Mouse (Mus musculus): ENCODE data around the gene Rfk. TPM values are rescaled to one million over a fixed set of nuclear protein-coding genes. Genes with fewer than 3 reads are reported as not detected.

The Rfk gene
- polyA plus RNA-seq, 1 experiment from 2014 or later, result 93.8 TPM

DNA sequence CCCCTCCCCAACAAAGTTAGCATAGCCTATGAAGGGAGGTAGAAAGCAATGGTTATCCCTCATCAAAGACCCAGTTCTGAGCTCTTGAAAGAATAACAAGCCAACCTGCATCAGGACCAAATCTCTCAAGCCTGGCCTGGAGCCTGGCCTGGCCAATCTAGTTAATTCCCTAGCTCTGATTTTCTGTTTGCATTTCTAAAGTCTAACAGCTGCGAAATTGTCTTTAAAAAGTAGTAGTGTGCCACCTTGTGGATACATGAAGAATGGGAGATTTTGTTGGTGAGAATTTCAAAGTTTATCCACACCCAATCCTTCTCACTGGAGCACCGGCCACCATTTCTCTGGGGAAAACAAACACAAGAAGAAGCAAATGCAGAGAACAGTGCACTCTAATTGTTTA lies 5.4 kb upstream of the Rfk start:
- H3K4me3 ChIP-seq, result no peak overlapping the region
- no peaks in the 10 kb centered on the region for H3K9me3 ChIP-seq (replicated peaks)
- H3K27me3 ChIP-seq, result peaks cover 3% of the 10 kb centered on the region; the same call in 1 of the 2 replicates
- 18% methylated on average over 2 of the region's 2 CpGs for WGBS
- no peaks in the 10 kb centered on the region for H3K4me1 ChIP-seq
- no peak for ATAC-seq (ENCODE audit: low FRiP score)
- H3K36me3 ChIP-seq, result no peaks in the 10 kb centered on the region
- H3K4me2 ChIP-seq (replicated peaks), result no peak overlapping the region
- H3K27ac ChIP-seq, result no peak overlapping the region
- no peak overlapping the region for H3K9ac ChIP-seq

DNA sequence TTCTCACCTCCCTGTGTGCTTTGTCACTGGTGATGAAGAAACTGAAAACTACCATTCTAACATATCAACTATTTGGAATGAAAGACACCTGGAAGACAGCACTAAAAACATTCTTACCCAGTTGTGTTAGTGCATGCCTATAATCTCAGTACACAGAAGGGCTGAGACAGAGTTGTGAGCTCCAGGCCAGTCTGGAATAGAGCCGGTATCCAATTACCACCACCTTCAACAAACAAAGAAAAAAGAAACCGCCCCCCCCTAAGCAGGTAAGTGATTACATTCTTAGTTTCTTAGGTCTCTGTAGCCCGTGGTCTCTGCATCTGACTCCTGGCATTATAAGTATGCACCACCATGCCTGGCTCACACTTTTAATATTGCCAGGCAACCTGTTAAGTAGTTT lies 977 bp upstream of the Rfk start:
- H3K9ac ChIP-seq, result no peak overlapping the region
- no peak overlapping the region for H3K4me3 ChIP-seq
- H3K4me2 ChIP-seq (replicated peaks), result peak overlapping the region; percentile 62; the same call in 1 of the 2 replicates
- peaks cover 3% of the 10 kb centered on the region; the same call in 1 of the 2 replicates for H3K27me3 ChIP-seq
- H3K4me1 ChIP-seq, result no peaks in the 10 kb centered on the region; the same call in 1 of the 2 replicates
- no peak for ATAC-seq (ENCODE audit: low FRiP score)
- no peaks in the 10 kb centered on the region for H3K9me3 ChIP-seq (replicated peaks)
- H3K27ac ChIP-seq, result no peak overlapping the region
- H3K36me3 ChIP-seq, result no peaks in the 10 kb centered on the region
- 17% methylated on average over 3 of the region's 3 CpGs for WGBS

GRCm38 (mm10) chr19:17396802-17397201 lies 3.0 kb downstream of the Rfk start:
- WGBS, result 95% methylated on average over 4 of the region's 4 CpGs
- Histone ChIP-seq H3K4me3 (no peak overlapping the region), H3K27me3 (peaks cover 3% of the 10 kb centered on the region; the same call in 1 of the 2 replicates), H3K4me2 (replicated peaks) (no peak overlapping the region), H3K4me1 (no peaks in the 10 kb centered on the region; the same call in 1 of the 2 replicates), H3K36me3 (peaks cover 16% of the 10 kb centered on the region), H3K9ac (no peak overlapping the region), H3K9me3 (replicated peaks) (no peaks in the 10 kb centered on the region), H3K27ac (no peak overlapping the region)
- ATAC-seq (ENCODE audit: low FRiP score), result no peak

GRCm38 (mm10) chr19:17397922-17398321 lies 4.1 kb downstream of the Rfk start:
- Histone ChIP-seq H3K4me2 (replicated peaks) (no peak overlapping the region), H3K36me3 (peaks cover 16% of the 10 kb centered on the region), H3K27me3 (no peaks in the 10 kb centered on the region; the same call in 1 of the 2 replicates), H3K4me1 (no peaks in the 10 kb centered on the region; the same call in 1 of the 2 replicates), H3K9me3 (replicated peaks) (no peaks in the 10 kb centered on the region), H3K4me3 (no peak overlapping the region), H3K9ac (no peak overlapping the region), H3K27ac (no peak overlapping the region)
- 86% methylated on average over 5 of the region's 5 CpGs for WGBS
- no peak for ATAC-seq (ENCODE audit: low FRiP score)

DNA sequence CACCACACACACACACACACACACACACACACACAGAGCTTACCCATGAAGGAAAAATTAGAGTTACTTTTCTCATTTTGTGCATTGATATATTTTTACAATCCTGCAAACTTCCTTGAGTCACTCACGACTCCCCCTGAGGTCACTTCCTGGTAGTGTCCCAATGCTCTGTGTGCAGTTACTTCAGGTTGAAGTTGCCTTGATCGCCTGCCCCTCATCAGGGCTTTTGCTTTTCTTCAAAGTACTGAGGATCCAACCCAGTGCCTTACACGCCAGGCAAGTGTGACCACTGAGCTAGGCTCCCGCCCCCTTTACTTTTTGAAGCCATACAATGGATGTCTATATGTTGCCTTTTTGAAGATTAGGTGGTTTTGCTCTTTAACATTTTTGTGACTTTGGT lies 6.1 kb downstream of the Rfk start:
- no peak overlapping the region for H3K4me3 ChIP-seq
- peaks cover 16% of the 10 kb centered on the region for H3K36me3 ChIP-seq
- no peak for ATAC-seq (ENCODE audit: low FRiP score)
- 90% methylated on average over 4 of the region's 4 CpGs for WGBS
- no peak overlapping the region for H3K9ac ChIP-seq
- H3K9me3 ChIP-seq (replicated peaks), result no peaks in the 10 kb centered on the region
- H3K4me1 ChIP-seq, result no peaks in the 10 kb centered on the region
- no peak overlapping the region for H3K27ac ChIP-seq
- no peak overlapping the region for H3K4me2 ChIP-seq (replicated peaks)
- H3K27me3 ChIP-seq, result no peaks in the 10 kb centered on the region

DNA sequence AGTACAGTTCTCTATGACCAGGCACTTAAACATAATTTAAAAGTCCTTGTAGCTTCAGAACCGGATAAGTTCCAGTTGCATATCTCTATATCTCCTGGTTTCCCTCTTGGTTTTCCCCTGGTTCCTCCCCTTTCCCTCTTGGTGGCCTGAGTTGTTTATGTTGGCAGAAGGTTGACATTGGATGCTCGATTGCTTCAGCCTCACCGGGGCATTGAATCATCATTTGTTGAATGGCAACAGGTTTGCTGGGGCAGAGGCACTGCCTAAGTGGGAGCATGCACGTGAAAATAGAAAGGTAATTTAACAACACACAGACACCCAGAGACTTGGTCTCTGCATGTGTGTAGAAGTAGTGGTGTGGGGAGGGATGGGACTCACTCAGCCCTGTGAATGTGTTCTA lies 6.7 kb downstream of the Rfk start:
- H3K27ac ChIP-seq, result no peak overlapping the region
- H3K36me3 ChIP-seq, result peaks cover 16% of the 10 kb centered on the region
- no peaks in the 10 kb centered on the region for H3K4me1 ChIP-seq
- no peaks in the 10 kb centered on the region for H3K27me3 ChIP-seq
- no peak overlapping the region for H3K9ac ChIP-seq
- H3K4me3 ChIP-seq, result no peak overlapping the region
- 89% methylated on average over 4 of the region's 4 CpGs for WGBS
- no peaks in the 10 kb centered on the region for H3K9me3 ChIP-seq (replicated peaks)
- H3K4me2 ChIP-seq (replicated peaks), result no peak overlapping the region
- ATAC-seq (ENCODE audit: low FRiP score), result no peak

DNA sequence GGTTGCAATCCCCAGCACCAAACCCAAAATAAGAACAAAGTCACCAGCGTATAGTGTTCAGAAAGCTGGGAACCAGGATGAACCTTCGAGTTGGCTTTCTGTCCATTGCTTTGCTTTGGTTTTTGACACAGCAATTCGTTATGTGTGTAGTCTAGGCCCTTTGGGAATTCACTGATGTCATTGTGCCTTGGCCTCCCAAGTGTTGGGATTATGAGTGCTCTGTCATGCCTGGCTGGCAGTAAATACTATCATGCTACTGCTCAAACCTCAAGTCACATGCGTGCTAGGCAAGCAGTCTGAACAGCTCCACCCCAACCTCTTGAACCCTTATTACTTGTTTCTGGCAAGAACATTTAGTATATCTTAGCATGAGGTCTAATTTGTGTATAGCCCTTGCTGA lies 9.3 kb downstream of the Rfk start:
- no peaks in the 10 kb centered on the region for H3K4me1 ChIP-seq
- H3K4me3 ChIP-seq, result no peak overlapping the region
- 92% methylated on average over 4 of the region's 4 CpGs for WGBS

GRCm38 (mm10) chr19:17406823-17407222 lies 13.0 kb downstream of the Rfk start:
- Histone ChIP-seq H3K9me3 (replicated peaks) (no peaks in the 10 kb centered on the region; the same call in 1 of the 2 replicates), H3K36me3 (no peaks in the 10 kb centered on the region), H3K9ac (no peak overlapping the region), H3K4me1 (no peaks in the 10 kb centered on the region), H3K4me2 (replicated peaks) (no peak overlapping the region), H3K27me3 (no peaks in the 10 kb centered on the region), H3K27ac (no peak overlapping the region), H3K4me3 (no peak overlapping the region)
- 91% methylated on average over 5 of the region's 5 CpGs for WGBS
- ATAC-seq (ENCODE audit: low FRiP score), result no peak

More for the DNA sequence above, 9.3 kb downstream of the Rfk start:
- Histone ChIP-seq H3K36me3 (peaks cover 16% of the 10 kb centered on the region), H3K9me3 (replicated peaks) (no peaks in the 10 kb centered on the region; the same call in 1 of the 2 replicates), H3K9ac (no peak overlapping the region), H3K27ac (no peak overlapping the region), H3K4me2 (replicated peaks) (no peak overlapping the region), H3K27me3 (no peaks in the 10 kb centered on the region)
- no peak for ATAC-seq (ENCODE audit: low FRiP score)

DNA sequence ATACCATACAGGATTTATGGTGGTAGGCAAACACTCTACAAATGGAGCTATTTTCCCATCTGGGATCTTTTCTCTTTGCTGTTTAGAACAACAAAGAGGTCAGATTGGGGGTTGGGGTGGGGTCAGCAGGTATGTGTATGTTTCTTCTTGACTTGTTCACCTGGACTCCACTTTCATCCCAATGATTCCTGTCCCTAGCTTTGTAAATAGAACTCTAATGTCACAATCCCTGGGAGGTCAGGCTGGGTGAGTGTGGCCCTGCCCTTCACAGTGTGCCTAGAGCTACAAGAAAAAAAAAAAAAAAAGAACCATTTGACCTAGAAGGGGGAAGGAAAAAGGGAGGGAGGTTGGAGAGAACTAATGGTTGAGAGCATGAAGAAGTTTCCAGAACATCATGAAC lies 14.7 kb downstream of the Rfk start:
- Histone ChIP-seq H3K9ac (no peak overlapping the region), H3K27ac (no peak overlapping the region), H3K36me3 (no peaks in the 10 kb centered on the region), H3K4me3 (no peak overlapping the region), H3K4me1 (no peaks in the 10 kb centered on the region), H3K27me3 (no peaks in the 10 kb centered on the region), H3K9me3 (replicated peaks) (no peaks in the 10 kb centered on the region; the same call in 1 of the 2 replicates), H3K4me2 (replicated peaks) (no peak overlapping the region)
- ATAC-seq (ENCODE audit: low FRiP score), result no peak

DNA sequence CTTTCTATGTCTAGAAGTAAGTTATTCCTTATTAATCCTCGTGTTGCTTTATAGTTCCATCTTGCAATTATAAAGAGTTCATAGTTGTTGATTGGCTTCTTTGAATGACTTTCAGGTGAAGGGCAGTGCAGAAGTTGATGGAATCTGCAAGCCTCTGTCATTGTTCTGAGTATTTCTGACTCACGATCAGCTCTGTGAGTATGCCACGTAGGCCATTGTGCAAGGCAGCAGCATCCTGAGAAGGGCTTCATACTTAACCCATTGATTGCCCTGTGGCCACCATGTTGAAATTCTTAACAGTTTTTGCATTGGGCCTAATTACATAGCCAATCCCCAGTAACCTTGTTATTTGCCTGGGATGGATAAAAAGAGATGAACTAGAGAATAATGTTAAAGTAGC lies 15.5 kb downstream of the Rfk start:
- Histone ChIP-seq H3K27ac (no peak overlapping the region), H3K4me2 (replicated peaks) (no peak overlapping the region), H3K9ac (no peak overlapping the region), H3K4me3 (no peak overlapping the region), H3K36me3 (no peaks in the 10 kb centered on the region), H3K9me3 (replicated peaks) (no peaks in the 10 kb centered on the region; the same call in 1 of the 2 replicates), H3K4me1 (no peaks in the 10 kb centered on the region), H3K27me3 (no peaks in the 10 kb centered on the region)
- 67% methylated on average over 3 of the region's 3 CpGs for WGBS
- ATAC-seq (ENCODE audit: low FRiP score), result no peak

GRCm38 (mm10) chr19:17410465-17411065 lies 16.7 kb downstream of the Rfk start:
- H3K4me2 ChIP-seq (replicated peaks), result no peak overlapping the region
- H3K27ac ChIP-seq, result no peak overlapping the region
- H3K36me3 ChIP-seq, result no peaks in the 10 kb centered on the region
- H3K9me3 ChIP-seq (replicated peaks), result no peaks in the 10 kb centered on the region; the same call in 1 of the 2 replicates
- H3K27me3 ChIP-seq, result no peaks in the 10 kb centered on the region
- no peak overlapping the region for H3K4me3 ChIP-seq
- no peak for ATAC-seq (ENCODE audit: low FRiP score)
- H3K4me1 ChIP-seq, result no peaks in the 10 kb centered on the region
- no peak overlapping the region for H3K9ac ChIP-seq
- WGBS, result 87% methylated on average over 5 of the region's 5 CpGs

- no peak overlapping the region for H3K4me3 ChIP-seq
- no peak for ATAC-seq (ENCODE audit: low FRiP score)
- H3K36me3 ChIP-seq, result no peaks in the 10 kb centered on the region
- no peaks in the 10 kb centered on the region for H3K4me1 ChIP-seq
- H3K9me3 ChIP-seq (replicated peaks), result no peaks in the 10 kb centered on the region
- H3K27ac ChIP-seq, result no peak overlapping the region
- H3K9ac ChIP-seq, result no peak overlapping the region
- 55% methylated on average over 4 of the region's 4 CpGs for WGBS
- H3K4me2 ChIP-seq (replicated peaks), result no peak overlapping the region
- no peaks in the 10 kb centered on the region for H3K27me3 ChIP-seq
Measured at GRCm38 (mm10) chr19:17412915-17413459, 19.1 kb downstream of the Rfk start.

- Histone ChIP-seq H3K36me3 (no peaks in the 10 kb centered on the region), H3K4me1 (no peaks in the 10 kb centered on the region), H3K9me3 (replicated peaks) (no peaks in the 10 kb centered on the region), H3K27ac (no peak overlapping the region), H3K4me2 (replicated peaks) (no peak overlapping the region), H3K4me3 (no peak overlapping the region), H3K9ac (no peak overlapping the region), H3K27me3 (no peaks in the 10 kb centered on the region)
- ATAC-seq (ENCODE audit: low FRiP score), result no peak
- WGBS, result 86% methylated on average over 1 of the region's 1 CpGs
Measured at GRCm38 (mm10) chr19:17417855-17418254, 24.0 kb downstream of the Rfk start.

Data from hindbrain, embryonic 12.5 days (tissue).